Mouse (Mus musculus): Measurements from ENCODE around the gene Homez. TPM values are rescaled to one million over a fixed set of nuclear protein-coding genes. Genes with fewer than 3 reads are reported as not detected.
A peak's percentile ranks its signal among the peaks of the same experiment; 100 is the strongest.

Gene Homez
- polyA plus RNA-seq, 1 experiment from 2014 or later = 17.8 TPM

DNA sequence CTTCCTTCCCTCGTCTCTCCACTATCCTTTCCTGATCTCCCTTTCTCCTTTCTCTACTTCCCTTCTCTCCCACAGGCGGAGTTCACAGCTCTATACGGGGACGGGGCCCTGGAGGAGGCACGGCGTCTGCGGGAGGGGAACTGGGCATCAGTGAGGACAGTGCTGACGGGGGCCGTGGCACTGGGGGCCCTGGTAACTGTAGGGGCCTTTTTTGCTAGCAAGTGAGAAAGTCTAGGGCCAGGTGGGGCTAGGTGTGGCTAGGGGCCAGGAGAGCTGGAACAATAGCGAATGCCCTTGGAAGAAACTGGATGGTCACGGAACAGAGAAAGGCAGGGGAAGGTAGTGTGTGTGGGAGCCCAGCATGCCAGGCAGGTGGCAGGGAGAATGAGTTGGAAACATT, 14.5 kb upstream of the Homez start:
- no peak for DNase-seq (ENCODE audit: low spot score)
- Histone ChIP-seq H3K4me3 (no peak overlapping the region), H3K27ac (0 out of 2 replicates have a peak overlapping the region, but pooled peaks have one; percentile 91), H3K36me3 (peaks cover 16% of the 10 kb centered on the region), H3K9me3 (replicated peaks) (no peaks in the 10 kb centered on the region), H3K4me1 (peaks cover 28% of the 10 kb centered on the region), H3K27me3 (ENCODE audit: low read depth, poor library complexity, severe bottlenecking) (no peaks in the 10 kb centered on the region)
- 93% methylated on average over 11 of the region's 11 CpGs for WGBS

DNA sequence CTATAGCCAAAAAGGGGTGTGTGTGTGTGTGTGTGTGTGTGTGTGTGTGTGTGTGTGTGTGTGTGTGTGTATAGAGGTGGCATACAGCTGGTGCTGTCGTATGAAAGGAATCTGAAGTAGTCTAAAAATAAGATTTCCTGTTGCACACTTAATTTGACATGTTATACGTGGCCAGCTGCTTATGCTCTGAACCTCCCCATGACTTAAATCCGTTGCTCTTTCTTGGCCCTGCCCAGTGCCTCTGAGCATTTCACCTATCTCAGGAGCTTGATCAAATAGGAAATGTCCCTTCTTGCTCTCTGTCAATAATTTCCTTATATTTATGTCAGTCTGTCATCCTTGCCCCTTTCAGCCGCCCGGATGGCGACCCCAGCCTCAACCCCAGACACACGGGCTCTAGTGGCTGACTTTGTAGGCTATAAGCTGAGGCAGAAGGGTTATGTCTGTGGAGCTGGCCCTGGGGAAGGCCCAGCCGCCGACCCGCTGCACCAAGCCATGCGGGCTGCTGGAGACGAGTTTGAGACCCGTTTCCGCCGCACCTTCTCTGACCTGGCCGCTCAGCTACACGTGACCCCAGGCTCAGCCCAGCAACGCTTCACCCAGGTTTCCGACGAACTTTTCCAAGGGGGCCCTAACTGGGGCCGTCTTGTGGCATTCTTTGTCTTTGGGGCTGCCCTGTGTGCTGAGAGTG, 13.4 kb upstream of the Homez start:
- no peak for DNase-seq (ENCODE audit: low spot score)

DNA sequence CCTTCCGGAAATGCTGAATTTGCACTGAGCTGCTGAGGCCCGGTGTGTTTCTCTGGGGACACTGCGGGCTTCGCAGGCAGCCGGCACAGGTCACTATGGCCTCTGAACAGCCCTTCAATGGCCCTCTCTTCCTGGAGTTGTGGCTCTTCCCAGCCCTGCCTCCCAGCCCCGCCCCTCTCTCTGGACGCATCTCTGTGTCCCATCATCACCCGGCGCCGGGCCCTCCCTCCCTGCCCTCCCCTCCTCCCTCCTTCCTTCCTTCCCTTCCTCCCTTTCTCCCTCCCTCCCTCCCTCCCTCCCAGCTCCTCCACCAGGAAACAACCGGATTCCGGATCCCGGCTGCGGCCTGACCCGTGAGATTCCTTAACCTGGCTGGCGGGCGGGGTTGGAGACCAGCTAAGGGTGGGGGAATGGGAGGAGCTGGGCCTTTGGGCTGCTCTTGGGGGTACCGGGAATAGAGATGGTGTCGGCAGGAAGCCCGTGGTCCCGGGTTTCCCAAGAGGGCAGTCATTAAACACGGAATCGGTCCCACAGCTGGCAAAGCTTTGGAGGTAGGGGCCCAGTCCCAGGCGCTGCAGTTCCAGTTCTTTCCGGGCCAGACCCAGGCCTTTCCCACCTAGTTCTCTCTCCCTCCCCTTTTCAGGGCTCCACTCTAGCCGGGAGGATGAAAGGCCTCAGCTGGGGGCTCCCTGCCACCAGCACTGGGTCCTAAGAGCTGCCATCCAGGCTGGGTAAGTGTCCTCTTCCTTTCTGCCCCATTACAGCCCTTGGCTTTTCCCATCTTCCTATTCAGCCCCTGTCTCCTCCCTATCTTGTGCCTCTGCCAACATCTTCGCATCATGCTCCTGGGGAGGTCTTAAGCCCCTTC, 12.6 kb upstream of the Homez start, which contains the start of the genes Bcl2l2 and Gm20521:
TSS of gene Bcl2l2 (plus strand) at position 224 of the 868 bp plus-strand sequence.
TSS of gene Gm20521 (plus strand) at position 288 of the 868 bp plus-strand sequence.
- peaks cover 7% of the 10 kb centered on the region for H3K27me3 ChIP-seq (ENCODE audit: low read depth, poor library complexity, severe bottlenecking)
- peak within 1 kb of the TSS; percentile 91 for H3K27ac ChIP-seq
- H3K4me3 ChIP-seq = peak within 1 kb of the TSS; percentile 66
- no peaks in the 10 kb centered on the region for H3K9me3 ChIP-seq (replicated peaks)
- peaks cover 16% of the 10 kb centered on the region for H3K36me3 ChIP-seq
- WGBS = under 1% methylated on average over 22 of the region's 27 CpGs
- peak; percentile 87 for DNase-seq (ENCODE audit: low spot score)
- peaks cover 28% of the 10 kb centered on the region for H3K4me1 ChIP-seq

More for the DNA sequence above, 13.4 kb upstream of the Homez start:
- H3K27ac ChIP-seq = peak overlapping the region; percentile 91
- WGBS = 24% methylated on average over 21 of the region's 21 CpGs
- H3K4me1 ChIP-seq = peaks cover 28% of the 10 kb centered on the region
- H3K4me3 ChIP-seq = peak overlapping the region; percentile 66
- peaks cover 16% of the 10 kb centered on the region for H3K36me3 ChIP-seq
- H3K27me3 ChIP-seq (ENCODE audit: low read depth, poor library complexity, severe bottlenecking) = no peaks in the 10 kb centered on the region
- H3K9me3 ChIP-seq (replicated peaks) = no peaks in the 10 kb centered on the region

GRCm38 (mm10) chr14:54877048-54877715, 6.4 kb upstream of the Homez start, which contains the start of gene Ppp1r3e:
Gene Ppp1r3e (minus strand): TSS chr14:54877550.
- Histone ChIP-seq H3K4me3 (peak within 1 kb of the TSS; percentile 67), H3K9me3 (replicated peaks) (no peaks in the 10 kb centered on the region), H3K27me3 (ENCODE audit: low read depth, poor library complexity, severe bottlenecking) (peaks cover 40% of the 10 kb centered on the region), H3K36me3 (no peaks in the 10 kb centered on the region), H3K4me1 (peaks cover 22% of the 10 kb centered on the region), H3K27ac (peak within 1 kb of the TSS; percentile 72)
- WGBS = under 1% methylated on average over 61 of the region's 61 CpGs
- peak; percentile 73 for DNase-seq (ENCODE audit: low spot score)

GRCm38 (mm10) chr14:54876539-54877047, 5.8 kb upstream of the Homez start:
- H3K9me3 ChIP-seq (replicated peaks) = no peaks in the 10 kb centered on the region
- DNase-seq (ENCODE audit: low spot score) = peak; percentile 88
- H3K27me3 ChIP-seq (ENCODE audit: low read depth, poor library complexity, severe bottlenecking) = peaks cover 40% of the 10 kb centered on the region
- peak overlapping the region; percentile 72 for H3K27ac ChIP-seq
- peaks cover 22% of the 10 kb centered on the region for H3K4me1 ChIP-seq
- no peaks in the 10 kb centered on the region for H3K36me3 ChIP-seq
- under 1% methylated on average over 72 of the region's 72 CpGs for WGBS
- peak overlapping the region; percentile 67 for H3K4me3 ChIP-seq

DNA sequence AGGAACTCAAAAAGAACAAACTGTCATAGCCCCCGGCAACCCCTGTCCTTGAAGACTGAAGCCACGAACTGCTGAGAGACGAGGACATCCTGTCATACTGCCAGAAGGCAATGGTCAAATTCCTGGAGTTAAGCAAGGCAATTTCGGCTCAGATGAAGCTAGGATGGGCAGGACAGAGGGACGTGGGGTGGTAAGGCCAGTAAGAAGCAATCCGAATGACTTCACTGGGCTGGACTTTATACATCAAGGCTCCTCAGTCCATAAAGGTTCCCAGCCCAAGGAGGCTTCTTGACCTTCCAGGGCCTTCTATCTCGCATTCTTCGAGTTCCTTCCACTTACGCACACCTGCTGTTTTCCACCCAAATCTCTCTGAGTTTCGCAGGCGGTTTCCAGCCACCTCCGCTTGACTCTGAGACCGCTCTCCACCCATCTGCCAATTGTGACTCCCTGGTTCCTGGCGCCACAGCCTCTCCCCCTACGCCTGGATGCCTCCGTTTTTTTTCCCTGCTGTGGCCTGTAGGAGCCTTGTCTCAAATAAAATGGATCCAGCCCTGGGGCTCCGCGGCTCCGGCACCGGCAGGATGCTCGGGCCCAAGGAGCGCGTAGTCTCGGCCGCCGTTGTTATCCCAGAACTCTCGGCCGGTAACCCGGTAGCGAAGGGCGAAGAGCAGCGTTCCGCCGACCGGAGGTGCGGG, 5.2 kb upstream of the Homez start:
- Histone ChIP-seq H3K27me3 (ENCODE audit: low read depth, poor library complexity, severe bottlenecking) (peaks cover 40% of the 10 kb centered on the region), H3K4me1 (peaks cover 22% of the 10 kb centered on the region), H3K9me3 (replicated peaks) (no peaks in the 10 kb centered on the region), H3K36me3 (no peaks in the 10 kb centered on the region), H3K4me3 (peak overlapping the region; percentile 67), H3K27ac (peak overlapping the region; percentile 72)
- no peak for DNase-seq (ENCODE audit: low spot score)
- 2% methylated on average over 36 of the region's 36 CpGs for WGBS

DNA sequence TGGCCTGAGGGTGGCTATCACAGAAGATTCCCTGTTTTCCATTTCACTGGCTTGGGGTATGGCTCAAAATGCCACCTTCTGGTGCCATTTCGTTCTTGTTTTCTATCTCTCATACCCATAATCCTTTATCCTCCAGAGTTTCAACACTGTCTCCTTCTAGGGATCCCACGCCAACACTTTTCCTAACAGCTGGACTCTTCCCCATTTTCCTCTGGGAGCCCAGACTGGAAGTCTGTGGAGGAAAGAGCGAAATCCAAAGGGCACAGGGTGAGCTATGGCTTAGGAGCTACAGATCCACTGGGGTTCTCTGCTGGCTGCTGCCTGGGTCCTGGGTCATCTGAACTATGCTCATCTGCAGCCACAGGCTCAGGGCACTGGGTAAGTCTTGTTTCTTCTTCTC, 3.4 kb upstream of the Homez start:
- Histone ChIP-seq H3K4me3 (no peak overlapping the region), H3K36me3 (no peaks in the 10 kb centered on the region), H3K4me1 (peaks cover 22% of the 10 kb centered on the region), H3K27ac (no peak overlapping the region), H3K9me3 (replicated peaks) (no peaks in the 10 kb centered on the region), H3K27me3 (ENCODE audit: low read depth, poor library complexity, severe bottlenecking) (peaks cover 40% of the 10 kb centered on the region)
- DNase-seq (ENCODE audit: low spot score) = no peak
- WGBS = 80% methylated on average over 3 of the region's 3 CpGs

GRCm38 (mm10) chr14:54868026-54868425, 2.7 kb downstream of the Homez start:
- H3K4me1 ChIP-seq = peaks cover 6% of the 10 kb centered on the region
- DNase-seq (ENCODE audit: low spot score) = no peak
- H3K27me3 ChIP-seq (ENCODE audit: low read depth, poor library complexity, severe bottlenecking) = no peaks in the 10 kb centered on the region
- WGBS = 84% methylated on average over 4 of the region's 4 CpGs
- H3K9me3 ChIP-seq (replicated peaks) = no peaks in the 10 kb centered on the region
- no peaks in the 10 kb centered on the region for H3K36me3 ChIP-seq
- H3K27ac ChIP-seq = no peak overlapping the region
- no peak overlapping the region for H3K4me3 ChIP-seq

DNA sequence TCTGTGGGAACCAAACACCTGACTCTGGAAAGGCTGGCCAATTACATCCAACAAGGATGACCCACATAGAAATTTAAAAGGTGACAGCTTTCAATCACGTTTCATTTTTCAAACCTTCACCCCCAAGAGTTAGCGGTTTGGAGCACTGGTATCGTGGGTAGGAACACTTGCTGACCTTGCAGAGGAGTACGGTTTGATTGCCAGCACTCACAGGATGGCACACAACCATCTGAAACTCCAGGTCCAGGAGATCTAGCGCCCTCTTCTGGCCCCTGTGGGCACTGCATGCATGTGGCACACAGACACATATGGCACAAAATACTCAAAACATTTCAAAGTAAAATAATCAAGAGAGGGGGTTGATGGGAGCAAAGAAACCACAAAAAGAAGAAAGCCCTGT, 3.8 kb downstream of the Homez start:
- H3K9me3 ChIP-seq (replicated peaks) = no peaks in the 10 kb centered on the region
- H3K27ac ChIP-seq = no peak overlapping the region
- no peaks in the 10 kb centered on the region for H3K27me3 ChIP-seq (ENCODE audit: low read depth, poor library complexity, severe bottlenecking)
- H3K4me1 ChIP-seq = peaks cover 8% of the 10 kb centered on the region
- WGBS = 58% methylated on average over 5 of the region's 5 CpGs
- peak; percentile 44 for DNase-seq (ENCODE audit: low spot score)
- H3K4me3 ChIP-seq = no peak overlapping the region
- no peaks in the 10 kb centered on the region for H3K36me3 ChIP-seq

DNA sequence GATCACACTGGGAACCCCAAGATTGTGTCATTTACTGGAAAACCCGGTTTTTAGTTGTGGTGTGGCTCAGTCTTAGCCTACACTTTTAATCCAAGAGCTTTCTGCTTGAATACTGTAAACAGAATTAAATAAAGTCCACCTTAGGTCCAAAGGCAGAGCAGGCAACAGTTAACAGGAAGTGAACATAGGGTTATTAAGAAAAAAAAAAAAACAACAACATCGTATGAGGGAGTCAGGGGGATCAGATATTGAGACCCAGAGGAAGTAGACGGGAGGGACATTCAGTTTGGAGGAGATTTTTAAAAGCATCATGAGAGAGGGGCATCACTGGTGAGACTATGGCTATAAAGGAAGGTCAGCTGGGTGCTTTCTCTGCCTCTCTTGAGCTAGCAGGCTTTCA, 4.5 kb downstream of the Homez start:
- DNase-seq (ENCODE audit: low spot score) = no peak
- no peaks in the 10 kb centered on the region for H3K27me3 ChIP-seq (ENCODE audit: low read depth, poor library complexity, severe bottlenecking)
- H3K36me3 ChIP-seq = no peaks in the 10 kb centered on the region
- no peaks in the 10 kb centered on the region for H3K9me3 ChIP-seq (replicated peaks)
- no peak overlapping the region for H3K4me3 ChIP-seq
- WGBS = 68% methylated on average over 3 of the region's 3 CpGs
- no peak overlapping the region for H3K27ac ChIP-seq
- H3K4me1 ChIP-seq = peaks cover 8% of the 10 kb centered on the region

GRCm38 (mm10) chr14:54865626-54866025, 5.1 kb downstream of the Homez start:
- no peaks in the 10 kb centered on the region for H3K9me3 ChIP-seq (replicated peaks)
- peaks cover 8% of the 10 kb centered on the region for H3K4me1 ChIP-seq
- no peaks in the 10 kb centered on the region for H3K36me3 ChIP-seq
- DNase-seq (ENCODE audit: low spot score) = no peak
- 86% methylated on average over 5 of the region's 5 CpGs for WGBS
- no peak overlapping the region for H3K27ac ChIP-seq
- H3K4me3 ChIP-seq = no peak overlapping the region
- no peaks in the 10 kb centered on the region for H3K27me3 ChIP-seq (ENCODE audit: low read depth, poor library complexity, severe bottlenecking)

All from limb, embryonic 10.5 days (tissue).